Mouse (Mus musculus): Measurements from ENCODE around the gene D11Wsu47e. TPM values are rescaled to one million over a fixed set of nuclear protein-coding genes. Genes with fewer than 3 reads are reported as not detected.

D11Wsu47e gene
- polyA plus RNA-seq, 1 experiment from 2014 or later, result 23.3 TPM

DNA sequence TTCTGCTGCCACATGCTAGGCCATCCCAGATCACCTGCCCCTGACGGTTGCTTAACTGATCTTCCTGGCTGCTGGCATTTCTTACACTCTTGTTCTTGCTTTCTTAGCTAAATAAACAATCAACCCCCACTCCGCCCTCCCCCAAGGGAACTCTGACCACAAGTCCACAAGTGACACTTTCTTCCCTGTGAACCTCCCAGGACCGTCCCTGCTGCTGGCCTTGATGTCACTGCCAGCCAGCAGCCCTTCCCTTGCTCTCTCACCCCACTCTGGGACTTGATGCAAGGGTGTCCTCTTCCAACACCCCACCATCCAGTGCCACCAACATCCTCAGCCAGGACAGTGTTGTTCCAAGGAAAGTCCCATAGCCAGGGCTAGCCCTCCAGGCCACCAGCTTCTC, 46.7 kb downstream of the D11Wsu47e start:
- no peaks in the 10 kb centered on the region for H3K27me3 ChIP-seq (ENCODE audit: control insufficient read depth, insufficient read depth, low read length)
- no peak for DNase-seq (ENCODE audit: low spot score, missing footprints)
- H3K27ac ChIP-seq (ENCODE audit: low read depth, low read length), result no peak overlapping the region
- H3K4me1 ChIP-seq (ENCODE audit: control insufficient read depth, insufficient read depth, low read length), result peaks cover 9% of the 10 kb centered on the region
- no peaks in the 10 kb centered on the region for H3K9me3 ChIP-seq (ENCODE audit: control insufficient read depth, low read length)
- 86% methylated on average over 3 of the region's 3 CpGs for WGBS
- ATAC-seq (ENCODE audit: low FRiP score), result no peak
- no peak overlapping the region for H3K9ac ChIP-seq (ENCODE audit: low read length)
- no peak overlapping the region for H3K4me3 ChIP-seq (ENCODE audit: low read depth, low read length)
- no peak overlapping the region for H3K4me2 ChIP-seq
- H3K36me3 ChIP-seq (ENCODE audit: control insufficient read depth, insufficient read depth, low read length), result peaks cover 30% of the 10 kb centered on the region

GRCm38 (mm10) chr11:113731945-113732612, 47.9 kb downstream of the D11Wsu47e start:
- H3K9ac ChIP-seq (ENCODE audit: low read length), result no peak overlapping the region
- no peak overlapping the region for H3K4me2 ChIP-seq
- DNase-seq (ENCODE audit: low spot score, missing footprints) (no peak), ATAC-seq (ENCODE audit: low FRiP score) (no peak)
- 92% methylated on average over 10 of the region's 10 CpGs for WGBS
- H3K4me1 ChIP-seq (ENCODE audit: control insufficient read depth, insufficient read depth, low read length), result peaks cover 9% of the 10 kb centered on the region
- no peak overlapping the region for H3K27ac ChIP-seq (ENCODE audit: low read depth, low read length)
- H3K27me3 ChIP-seq (ENCODE audit: control insufficient read depth, insufficient read depth, low read length), result no peaks in the 10 kb centered on the region
- peaks cover 20% of the 10 kb centered on the region for H3K36me3 ChIP-seq (ENCODE audit: control insufficient read depth, insufficient read depth, low read length)
- H3K4me3 ChIP-seq (ENCODE audit: low read depth, low read length), result no peak overlapping the region
- no peaks in the 10 kb centered on the region for H3K9me3 ChIP-seq (ENCODE audit: control insufficient read depth, low read length)

DNA sequence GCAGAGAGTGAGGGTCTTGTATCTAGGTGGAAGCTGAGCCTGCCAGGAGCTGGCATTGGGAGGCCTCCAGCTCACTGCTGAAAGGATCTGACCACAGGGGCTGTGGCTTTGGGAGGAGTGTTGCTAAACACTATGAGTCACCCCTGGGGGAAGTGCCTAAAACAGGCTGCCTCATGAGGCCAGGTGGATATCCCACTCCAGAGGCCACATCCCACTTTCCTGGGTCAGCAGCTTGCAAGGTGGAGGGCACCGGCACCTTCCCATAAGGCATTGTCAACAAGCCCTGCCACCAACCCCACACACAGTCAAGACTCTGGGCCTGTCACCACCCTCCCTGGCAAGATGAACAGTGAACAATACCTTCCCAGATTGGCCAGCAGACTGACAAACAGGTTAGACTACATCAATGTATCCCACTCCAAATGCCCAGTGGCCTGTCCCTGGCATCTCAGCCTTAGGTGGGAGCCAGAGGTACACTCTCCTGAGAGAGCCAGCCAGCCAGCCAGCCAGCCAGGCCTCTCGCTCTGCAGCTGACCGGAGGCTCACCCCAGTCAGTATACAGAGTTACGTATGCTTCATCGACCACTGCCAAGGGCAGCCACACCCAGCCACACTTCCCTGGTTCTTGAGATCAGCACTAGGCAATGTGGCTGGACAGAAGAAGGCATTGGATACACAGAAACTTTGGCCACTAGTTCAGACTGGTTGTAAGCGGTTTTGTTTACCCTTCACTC, 49.6 kb downstream of the D11Wsu47e start:
- H3K4me2 ChIP-seq, result no peak overlapping the region
- H3K9ac ChIP-seq (ENCODE audit: low read length), result no peak overlapping the region
- peaks cover 3% of the 10 kb centered on the region for H3K36me3 ChIP-seq (ENCODE audit: control insufficient read depth, insufficient read depth, low read length)
- no peaks in the 10 kb centered on the region for H3K9me3 ChIP-seq (ENCODE audit: control insufficient read depth, low read length)
- no peak overlapping the region; the same call in 1 of the 2 replicates for H3K27ac ChIP-seq (ENCODE audit: low read depth, low read length)
- no peak for ATAC-seq (ENCODE audit: low FRiP score)
- DNase-seq (ENCODE audit: low spot score, missing footprints), result no peak
- H3K4me1 ChIP-seq (ENCODE audit: control insufficient read depth, insufficient read depth, low read length), result peaks cover 9% of the 10 kb centered on the region
- H3K4me3 ChIP-seq (ENCODE audit: low read depth, low read length), result no peak overlapping the region
- 71% methylated on average over 6 of the region's 6 CpGs for WGBS
- H3K27me3 ChIP-seq (ENCODE audit: control insufficient read depth, insufficient read depth, low read length), result no peaks in the 10 kb centered on the region

DNA sequence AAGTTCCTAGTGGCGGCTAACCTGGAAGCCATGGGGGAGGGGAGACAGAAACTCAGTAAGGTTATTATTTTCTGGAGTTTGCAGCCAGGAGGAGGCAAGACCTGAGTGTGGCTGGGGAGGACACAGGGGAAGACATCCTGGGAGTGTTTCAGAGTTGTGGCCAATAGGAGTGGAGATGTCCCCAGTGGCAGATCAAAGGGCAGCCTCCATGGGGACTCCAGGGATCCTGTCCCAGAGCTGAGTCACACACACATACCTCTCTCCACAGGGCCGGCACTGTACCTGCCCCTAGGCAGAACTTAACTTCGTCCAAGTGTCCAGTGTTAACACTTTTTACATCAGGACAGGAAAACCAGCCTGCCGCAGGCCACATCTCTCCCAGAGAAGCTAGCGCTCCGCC, 50.9 kb downstream of the D11Wsu47e start:
- Histone ChIP-seq H3K36me3 (ENCODE audit: control insufficient read depth, insufficient read depth, low read length) (no peaks in the 10 kb centered on the region), H3K9ac (ENCODE audit: low read length) (no peak overlapping the region), H3K4me3 (ENCODE audit: low read depth, low read length) (no peak overlapping the region), H3K4me2 (no peak overlapping the region), H3K9me3 (ENCODE audit: control insufficient read depth, low read length) (no peaks in the 10 kb centered on the region), H3K4me1 (ENCODE audit: control insufficient read depth, insufficient read depth, low read length) (peaks cover 12% of the 10 kb centered on the region), H3K27ac (ENCODE audit: low read depth, low read length) (no peak overlapping the region), H3K27me3 (ENCODE audit: control insufficient read depth, insufficient read depth, low read length) (no peaks in the 10 kb centered on the region)
- DNase-seq (ENCODE audit: low spot score, missing footprints) (no peak), ATAC-seq (ENCODE audit: low FRiP score) (no peak)
- WGBS, result 83% methylated on average over 6 of the region's 6 CpGs

GRCm38 (mm10) chr11:113736848-113737552, 52.8 kb downstream of the D11Wsu47e start:
- Histone ChIP-seq H3K9ac (ENCODE audit: low read length) (no peak overlapping the region), H3K36me3 (ENCODE audit: control insufficient read depth, insufficient read depth, low read length) (no peaks in the 10 kb centered on the region), H3K4me1 (ENCODE audit: control insufficient read depth, insufficient read depth, low read length) (peaks cover 12% of the 10 kb centered on the region), H3K9me3 (ENCODE audit: control insufficient read depth, low read length) (no peaks in the 10 kb centered on the region), H3K27ac (ENCODE audit: low read depth, low read length) (no peak overlapping the region), H3K4me2 (no peak overlapping the region), H3K27me3 (ENCODE audit: control insufficient read depth, insufficient read depth, low read length) (no peaks in the 10 kb centered on the region), H3K4me3 (ENCODE audit: low read depth, low read length) (no peak overlapping the region)
- ATAC-seq (ENCODE audit: low FRiP score), result no peak
- WGBS, result 89% methylated on average over 11 of the region's 11 CpGs
- DNase-seq (ENCODE audit: low spot score, missing footprints), result no peak

- Histone ChIP-seq H3K27ac (ENCODE audit: low read depth, low read length) (no peak overlapping the region), H3K9me3 (ENCODE audit: control insufficient read depth, low read length) (no peaks in the 10 kb centered on the region), H3K4me3 (ENCODE audit: low read depth, low read length) (no peak overlapping the region), H3K4me2 (no peak overlapping the region), H3K36me3 (ENCODE audit: control insufficient read depth, insufficient read depth, low read length) (0 out of 2 replicates have a peak, but pooled peaks cover 4% of the 10 kb centered on the region), H3K4me1 (ENCODE audit: control insufficient read depth, insufficient read depth, low read length) (peaks cover 12% of the 10 kb centered on the region), H3K9ac (ENCODE audit: low read length) (no peak overlapping the region), H3K27me3 (ENCODE audit: control insufficient read depth, insufficient read depth, low read length) (no peaks in the 10 kb centered on the region)
- WGBS, result 93% methylated on average over 3 of the region's 3 CpGs
- no peak for DNase-seq (ENCODE audit: low spot score, missing footprints)
- ATAC-seq (ENCODE audit: low FRiP score), result no peak
Measured at GRCm38 (mm10) chr11:113737553-113737854, 53.3 kb downstream of the D11Wsu47e start.

DNA sequence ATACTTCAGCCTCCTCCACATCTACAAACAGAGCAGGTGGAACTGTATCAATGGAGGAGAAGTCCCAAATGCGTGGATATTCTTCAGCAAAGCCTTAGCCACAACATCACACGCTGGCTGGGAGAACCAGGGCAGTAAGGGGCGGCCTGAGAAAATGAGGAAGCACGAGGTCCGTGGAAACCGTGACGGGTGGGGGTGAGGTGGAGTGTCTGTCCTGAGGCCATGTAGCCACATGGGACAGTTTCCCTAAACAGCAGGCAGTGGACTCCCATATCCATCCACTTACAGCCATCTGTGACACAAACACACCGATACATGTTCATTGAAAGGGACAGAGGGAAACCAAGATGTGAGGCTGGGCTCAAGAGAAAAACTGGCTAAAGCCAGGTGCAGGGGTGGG, 53.7 kb downstream of the D11Wsu47e start:
- Histone ChIP-seq H3K36me3 (ENCODE audit: control insufficient read depth, insufficient read depth, low read length) (0 out of 2 replicates have a peak, but pooled peaks cover 4% of the 10 kb centered on the region), H3K4me2 (no peak overlapping the region), H3K27me3 (ENCODE audit: control insufficient read depth, insufficient read depth, low read length) (no peaks in the 10 kb centered on the region), H3K4me1 (ENCODE audit: control insufficient read depth, insufficient read depth, low read length) (peaks cover 12% of the 10 kb centered on the region), H3K27ac (ENCODE audit: low read depth, low read length) (no peak overlapping the region), H3K4me3 (ENCODE audit: low read depth, low read length) (no peak overlapping the region), H3K9me3 (ENCODE audit: control insufficient read depth, low read length) (no peaks in the 10 kb centered on the region), H3K9ac (ENCODE audit: low read length) (no peak overlapping the region)
- 91% methylated on average over 8 of the region's 8 CpGs for WGBS
- no peak for DNase-seq (ENCODE audit: low spot score, missing footprints)
- no peak for ATAC-seq (ENCODE audit: low FRiP score)

DNA sequence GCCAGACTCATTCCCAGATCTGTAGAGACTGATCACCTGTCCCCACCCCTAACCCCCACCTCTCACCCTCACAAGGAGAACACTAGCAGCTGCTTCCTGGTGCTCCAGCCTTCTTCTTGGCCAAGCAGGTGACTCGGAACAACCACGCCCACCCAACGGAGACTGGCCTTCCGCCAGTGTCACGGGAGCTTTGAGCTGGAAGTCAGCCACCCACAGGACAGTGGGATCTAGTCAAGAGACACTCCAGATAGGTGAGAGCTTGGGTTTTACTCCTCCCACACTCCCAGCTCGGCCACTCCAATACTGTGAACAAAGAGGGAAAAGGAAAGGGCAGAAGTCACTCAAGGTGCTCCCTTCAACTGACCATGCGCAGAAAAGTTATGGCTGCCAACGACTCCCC, 55.0 kb downstream of the D11Wsu47e start:
- DNase-seq (ENCODE audit: low spot score, missing footprints) (no peak), ATAC-seq (ENCODE audit: low FRiP score) (no peak)
- Histone ChIP-seq H3K27ac (ENCODE audit: low read depth, low read length) (no peak overlapping the region), H3K9me3 (ENCODE audit: control insufficient read depth, low read length) (no peaks in the 10 kb centered on the region), H3K27me3 (ENCODE audit: control insufficient read depth, insufficient read depth, low read length) (no peaks in the 10 kb centered on the region), H3K4me1 (ENCODE audit: control insufficient read depth, insufficient read depth, low read length) (peaks cover 8% of the 10 kb centered on the region), H3K9ac (ENCODE audit: low read length) (no peak overlapping the region), H3K36me3 (ENCODE audit: control insufficient read depth, insufficient read depth, low read length) (peaks cover 9% of the 10 kb centered on the region; the same call in 1 of the 2 replicates), H3K4me3 (ENCODE audit: low read depth, low read length) (no peak overlapping the region), H3K4me2 (no peak overlapping the region)
- WGBS, result 88% methylated on average over 8 of the region's 8 CpGs

GRCm38 (mm10) chr11:113740100-113740499, 55.9 kb downstream of the D11Wsu47e start:
- 88% methylated on average over 7 of the region's 7 CpGs for WGBS

More at GRCm38 (mm10) chr11:113740100-113740499, 55.9 kb downstream of the D11Wsu47e start:
- no peak for DNase-seq (ENCODE audit: low spot score, missing footprints)
- Histone ChIP-seq H3K4me1 (ENCODE audit: control insufficient read depth, insufficient read depth, low read length) (peaks cover 3% of the 10 kb centered on the region; the same call in 1 of the 2 replicates), H3K9ac (ENCODE audit: low read length) (no peak overlapping the region), H3K4me3 (ENCODE audit: low read depth, low read length) (no peak overlapping the region), H3K9me3 (ENCODE audit: control insufficient read depth, low read length) (no peaks in the 10 kb centered on the region), H3K27ac (ENCODE audit: low read depth, low read length) (no peak overlapping the region), H3K36me3 (ENCODE audit: control insufficient read depth, insufficient read depth, low read length) (peaks cover 11% of the 10 kb centered on the region; the same call in 1 of the 2 replicates), H3K4me2 (no peak overlapping the region), H3K27me3 (ENCODE audit: control insufficient read depth, insufficient read depth, low read length) (no peaks in the 10 kb centered on the region)
- ATAC-seq (ENCODE audit: low FRiP score), result no peak
